In the genomic region with DNA sequence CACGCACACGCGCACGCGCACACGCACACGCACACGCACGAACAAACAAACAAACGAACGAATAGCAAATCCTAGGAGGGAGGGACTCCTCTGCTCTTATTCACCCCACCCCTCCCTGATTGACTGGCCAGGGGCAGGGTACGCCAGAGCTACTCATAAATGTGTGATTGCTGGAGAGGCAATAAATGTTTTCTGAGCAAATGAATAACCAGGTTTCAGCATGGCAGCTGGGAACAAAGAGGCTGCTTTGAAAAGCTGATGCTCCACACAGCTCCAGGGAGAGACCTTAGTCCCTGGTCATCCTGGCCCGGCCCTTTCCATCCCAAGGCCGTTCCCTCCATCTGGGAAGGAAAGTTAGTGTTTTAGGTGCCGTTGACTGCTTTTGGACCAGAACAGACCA, we compare ENCODE assay signal across 16 mouse cellular contexts. TPM values are rescaled to one million over a fixed set of nuclear protein-coding genes. Genes with fewer than 3 reads are reported as not detected.
DNase-seq lines count a peak whose midpoint lies in the region; ATAC-seq and TF ChIP-seq lines count a peak whose summit lies in the region.
"Had no signal": no experiment of that assay in that cellular context is flagged by ENCODE, and none has a peak within 500 bp of the region (broad histone marks: within the 10 kb centered on the region; RNA-seq: fewer than 3 reads in every experiment).

No protein-coding gene starts in this region.

- no peak overlapping the region for H3K9ac ChIP-seq in midbrain, embryonic 13.5 days (replicated peaks)
- no peak overlapping the region for H3K9ac ChIP-seq in midbrain, embryonic 11.5 days (ENCODE audit: low read length)
- no peak overlapping the region for H3K9ac ChIP-seq in stomach, postnatal 0 days (ENCODE audit: low read length)
- H3K9ac ChIP-seq: embryonic facial prominence, embryonic 12.5 days; liver, embryonic 15.5 days had no signal

- 79% methylated on average over 15 of the region's 15 CpGs for WGBS in midbrain, embryonic 13.5 days
- WGBS in midbrain, embryonic 11.5 days: 76% methylated on average over 15 of the region's 15 CpGs
- 36% methylated on average over 15 of the region's 15 CpGs for WGBS in large intestine, adult 2 months
- WGBS in stomach, postnatal 0 days: 77% methylated on average over 15 of the region's 15 CpGs

- DNase-seq in midbrain, embryonic 11.5 days (ENCODE audit: low spot score, missing footprints): no peak
- peak; percentile 67 for DNase-seq in kidney, adult 11 months
- DNase-seq in large intestine, adult 2 months (ENCODE audit: low read depth, low spot score): peak; percentile 81
- DNase-seq in stomach, postnatal 0 days (ENCODE audit: low spot score): no peak
- no peak for DNase-seq in spleen, adult 18-20 months
- no peak for DNase-seq in left cerebral cortex, adult 11 months (ENCODE audit: low spot score)
- DNase-seq in MN1 (ENCODE audit: low spot score): no peak
- DNase-seq: adrenal gland, adult 8-10 months; layer of hippocampus, postnatal 36 days; thymus, postnatal 14 days had no signal

- H3K36me3 ChIP-seq in midbrain, embryonic 13.5 days: no peaks in the 10 kb centered on the region
- H3K36me3 ChIP-seq in midbrain, embryonic 11.5 days (ENCODE audit: control insufficient read depth, insufficient read depth, low read length): no peaks in the 10 kb centered on the region
- no peaks in the 10 kb centered on the region for H3K36me3 ChIP-seq in stomach, postnatal 0 days (ENCODE audit: control insufficient read depth, insufficient read depth, low read length)
- H3K36me3 ChIP-seq: embryonic facial prominence, embryonic 12.5 days; liver, embryonic 15.5 days had no signal

- H3K27ac ChIP-seq in midbrain, embryonic 13.5 days: 0 out of 2 replicates have a peak overlapping the region, but pooled peaks have one; percentile 39
- H3K27ac ChIP-seq in midbrain, embryonic 11.5 days (ENCODE audit: low read depth, low read length): no peak overlapping the region
- H3K27ac ChIP-seq in stomach, postnatal 0 days (replicated peaks): no peak overlapping the region
- H3K27ac ChIP-seq: embryonic facial prominence, embryonic 12.5 days; liver, embryonic 15.5 days had no signal

- ATAC-seq in midbrain, embryonic 13.5 days: peak; percentile 32; the same call in 1 of the 2 replicates
- no peak for ATAC-seq in midbrain, embryonic 11.5 days (ENCODE audit: low FRiP score)
- no peak for ATAC-seq in stomach, postnatal 0 days (ENCODE audit: low FRiP score, low TSS enrichment)

- peaks cover 4% of the 10 kb centered on the region; the same call in 1 of the 2 replicates for H3K27me3 ChIP-seq in midbrain, embryonic 13.5 days
- no peaks in the 10 kb centered on the region for H3K27me3 ChIP-seq in midbrain, embryonic 11.5 days (ENCODE audit: control insufficient read depth, insufficient read depth, low read length)
- no peaks in the 10 kb centered on the region for H3K27me3 ChIP-seq in stomach, postnatal 0 days (ENCODE audit: control insufficient read depth, insufficient read depth, low read length)
- H3K27me3 ChIP-seq: liver, embryonic 15.5 days had no signal

- TF ChIP-seq CTCF in stomach, postnatal 0 days (IDR thresholded peaks at IDR 0.05; ENCODE audit: low read depth): no peak

- 0 out of 2 replicates have a peak overlapping the region, but pooled peaks have one; percentile 1 for H3K4me2 ChIP-seq in midbrain, embryonic 13.5 days (replicated peaks)
- no peak overlapping the region for H3K4me2 ChIP-seq in midbrain, embryonic 11.5 days
- no peak overlapping the region for H3K4me2 ChIP-seq in stomach, postnatal 0 days (replicated peaks; ENCODE audit: low read depth)
- H3K4me2 ChIP-seq: embryonic facial prominence, embryonic 12.5 days; liver, embryonic 15.5 days had no signal

- TF ChIP-seq EP300 in stomach, postnatal 0 days (optimal IDR thresholded peaks at IDR 0.05): no peak

- H3K4me1 ChIP-seq in midbrain, embryonic 13.5 days (replicated peaks): peaks cover 17% of the 10 kb centered on the region
- no peaks in the 10 kb centered on the region; the same call in 1 of the 2 replicates for H3K4me1 ChIP-seq in midbrain, embryonic 11.5 days (ENCODE audit: control insufficient read depth, insufficient read depth, low read length)
- no peaks in the 10 kb centered on the region for H3K4me1 ChIP-seq in stomach, postnatal 0 days (replicated peaks; ENCODE audit: control insufficient read depth, insufficient read depth)
- H3K4me1 ChIP-seq: liver, embryonic 15.5 days; megakaryocyte, embryonic 14.5 days had no signal

- no peak overlapping the region for H3K4me3 ChIP-seq in midbrain, embryonic 13.5 days (replicated peaks)
- H3K4me3 ChIP-seq in midbrain, embryonic 11.5 days (ENCODE audit: low read depth, low read length): no peak overlapping the region
- H3K4me3 ChIP-seq in stomach, postnatal 0 days (ENCODE audit: low read depth, low read length): no peak overlapping the region
- H3K4me3 ChIP-seq: embryonic facial prominence, embryonic 12.5 days; liver, embryonic 15.5 days; megakaryocyte, embryonic 14.5 days had no signal

- no peaks in the 10 kb centered on the region for H3K9me3 ChIP-seq in midbrain, embryonic 13.5 days
- no peaks in the 10 kb centered on the region for H3K9me3 ChIP-seq in midbrain, embryonic 11.5 days (ENCODE audit: control insufficient read depth, low read length)
- H3K9me3 ChIP-seq in stomach, postnatal 0 days (ENCODE audit: control insufficient read depth, low read length): no peaks in the 10 kb centered on the region
- H3K9me3 ChIP-seq: embryonic facial prominence, embryonic 12.5 days; liver, embryonic 15.5 days; megakaryocyte, embryonic 14.5 days had no signal

RNA-seq across cellular contexts. Expression of a gene that starts 1.9 kb away (rescaled TPM):
- 1.8 and 2.2 TPM in 2 replicates for polyA plus RNA-seq in midbrain, embryonic 13.5 days (2015; fragmentation: Nextera tagmentation; extraction: Ambion mirVana)
- 2.6 and 2.8 TPM in 2 replicates for polyA plus RNA-seq in midbrain, embryonic 11.5 days (2014; fragmentation: Nextera tagmentation; extraction: Ambion mirVana)
- 94.9 and 124 TPM in 2 replicates for polyA plus RNA-seq in large intestine, adult 2 months (2012; rRNA removed)
- polyA plus RNA-seq in stomach, postnatal 0 days (2015; fragmentation: Nextera tagmentation; extraction: Ambion mirVana): 1.4 and 2.1 TPM in 2 replicates
- polyA plus RNA-seq: C2C12 had no signal

RNA-seq across cellular contexts. Expression of a gene that starts 4.4 kb away (rescaled TPM):
- 0.09 TPM in 1 of 2 replicates, not detected in the other for polyA plus RNA-seq in midbrain, embryonic 13.5 days (2015; fragmentation: Nextera tagmentation; extraction: Ambion mirVana)
- not detected in 2 replicates for polyA plus RNA-seq in midbrain, embryonic 11.5 days (2014; fragmentation: Nextera tagmentation; extraction: Ambion mirVana)
- 0.09 and 0.16 TPM in 2 replicates for polyA plus RNA-seq in large intestine, adult 2 months (2012; rRNA removed)
- polyA plus RNA-seq in stomach, postnatal 0 days (2015; fragmentation: Nextera tagmentation; extraction: Ambion mirVana): 0.01 TPM in 1 of 2 replicates, not detected in the other
- polyA plus RNA-seq: heart, embryonic 16.5 days; liver, embryonic 15.5 days had no signal

RNA-seq across cellular contexts. Expression of a gene that starts 56.5 kb away (rescaled TPM):
- 2.3 and 3.2 TPM in 2 replicates for polyA plus RNA-seq in midbrain, embryonic 13.5 days (2015; fragmentation: Nextera tagmentation; extraction: Ambion mirVana)
- polyA plus RNA-seq in midbrain, embryonic 11.5 days (2014; fragmentation: Nextera tagmentation; extraction: Ambion mirVana): 0.46 and 0.49 TPM in 2 replicates
- 1.2 and 1.6 TPM in 2 replicates for polyA plus RNA-seq in large intestine, adult 2 months (2012; rRNA removed)
- 3.6 and 4.0 TPM in 2 replicates for polyA plus RNA-seq in stomach, postnatal 0 days (2015; fragmentation: Nextera tagmentation; extraction: Ambion mirVana)
- polyA plus RNA-seq: C2C12 had no signal

Comparison
In these comparisons a context has a peak if more than half of its experiments do, and no peak if none do; other contexts are left out.
1. DNase-seq: peak in kidney, adult 11 months (single experiment) and large intestine, adult 2 months (single experiment); none in midbrain, embryonic 11.5 days (single experiment), stomach, postnatal 0 days (single experiment), spleen, adult 18-20 months (0 of 2), left cerebral cortex, adult 11 months (single experiment) and MN1 (single experiment).
2. RNA of a gene that starts 1.9 kb away (polyA plus RNA-seq): 94.9 to 124 TPM in large intestine, adult 2 months; 2.6 to 2.8 TPM in midbrain, embryonic 11.5 days, 1.4 to 2.1 TPM in stomach, postnatal 0 days and 1.8 to 2.2 TPM in midbrain, embryonic 13.5 days; every median in the first group is over 10 times any median in the second.